Comparison of ENCODE assay signal across 8 mouse cellular contexts in the genomic region with DNA sequence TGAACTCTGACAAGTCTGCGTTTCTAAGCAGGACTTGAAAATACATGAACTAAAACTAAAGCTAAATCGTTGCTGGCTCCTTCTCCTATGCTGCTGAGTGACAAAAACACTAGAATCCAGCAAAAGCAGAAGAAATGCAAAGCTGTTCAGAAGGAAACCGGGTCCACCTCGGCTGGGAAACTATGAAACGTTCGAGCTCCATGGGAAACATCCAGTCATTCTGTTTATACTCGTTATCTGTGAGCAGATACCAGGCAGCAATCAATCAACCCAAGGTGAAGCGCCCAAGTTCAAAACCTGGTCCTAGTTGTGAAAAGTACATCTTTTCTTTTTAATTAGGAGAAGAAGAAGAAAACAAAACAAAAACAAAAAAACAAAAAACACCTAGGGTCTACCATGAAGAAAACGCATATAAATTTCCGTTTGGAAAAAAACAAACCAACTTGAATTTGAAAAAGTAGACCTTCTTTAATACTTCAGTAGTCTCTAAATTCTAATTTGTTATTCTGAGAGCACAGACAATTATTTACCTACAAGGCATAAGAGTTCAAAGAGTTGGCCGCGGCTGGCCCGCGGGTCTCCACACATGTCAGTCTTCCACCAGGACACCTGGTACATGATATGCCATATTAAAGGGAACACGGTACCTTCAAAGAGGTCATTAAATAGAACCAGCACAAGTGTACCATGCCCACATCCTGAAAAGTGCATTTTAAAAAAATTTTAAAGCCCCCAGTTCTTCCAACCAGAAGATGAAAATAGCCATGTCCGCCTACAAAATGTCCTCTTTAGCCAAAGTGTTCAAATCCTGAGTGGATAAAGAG. TPM values are rescaled to one million over a fixed set of nuclear protein-coding genes. Genes with fewer than 3 reads are reported as not detected.
DNase-seq lines count a peak whose midpoint lies in the region; ATAC-seq and TF ChIP-seq lines count a peak whose summit lies in the region.

No protein-coding gene starts in this region.

- H3K27ac ChIP-seq in forebrain, embryonic 12.5 days = no peak overlapping the region
- H3K27ac ChIP-seq in liver, embryonic 13.5 days = peak overlapping the region; percentile 94

- DNase-seq in embryo, embryonic 10 days (ENCODE audit: low spot score) = peak; percentile 13
- no peak for DNase-seq in embryo, embryonic 10.5 days (ENCODE audit: low spot score)
- no peak for DNase-seq in liver, embryonic 13.5 days
- DNase-seq in cerebellum, adult 8-10 months = no peak
- DNase-seq in layer of hippocampus, adult 18-20 months (ENCODE audit: low spot score in 2 of 2) = no peak
- DNase-seq in cerebellum, adult 11 months = no peak

- no peaks in the 10 kb centered on the region for H3K36me3 ChIP-seq in C2C12 (ENCODE audit: control insufficient read depth, insufficient read depth)
- no peaks in the 10 kb centered on the region for H3K36me3 ChIP-seq in forebrain, embryonic 12.5 days (replicated peaks)
- no peaks in the 10 kb centered on the region for H3K36me3 ChIP-seq in liver, embryonic 13.5 days

- H3ac ChIP-seq in C2C12 (ENCODE audit: control insufficient read depth, insufficient read length, low read depth) = peak overlapping the region; percentile 5

- H3K4me2 ChIP-seq in forebrain, embryonic 12.5 days = peak overlapping the region; percentile 89
- H3K4me2 ChIP-seq in liver, embryonic 13.5 days = peak overlapping the region; percentile 86

- peak overlapping the region; percentile 68 for H3K4me3 ChIP-seq in C2C12 (ENCODE audit: insufficient read depth, poor library complexity, severe bottlenecking)
- H3K4me3 ChIP-seq in forebrain, embryonic 12.5 days (replicated peaks) = peak overlapping the region; percentile 96
- H3K4me3 ChIP-seq in liver, embryonic 13.5 days (replicated peaks) = peak overlapping the region; percentile 90

- peak overlapping the region; percentile 29; the same call in 1 of the 2 replicates for H3K9ac ChIP-seq in forebrain, embryonic 12.5 days
- peak overlapping the region; percentile 93 for H3K9ac ChIP-seq in liver, embryonic 13.5 days

- H3K4me1 ChIP-seq in forebrain, embryonic 12.5 days = peaks cover 13% of the 10 kb centered on the region
- H3K4me1 ChIP-seq in liver, embryonic 13.5 days (replicated peaks) = peaks cover 67% of the 10 kb centered on the region

- H3K79me2 ChIP-seq in C2C12 (ENCODE audit: control insufficient read depth, insufficient read depth) = peaks cover 61% of the 10 kb centered on the region

- 56% methylated on average over 16 of the region's 16 CpGs for WGBS in forebrain, embryonic 12.5 days
- 15% methylated on average over 16 of the region's 16 CpGs for WGBS in liver, embryonic 13.5 days (ENCODE audit: insufficient replicate concordance)

- no peak for TF ChIP-seq CTCF in C2C12 (IDR thresholded peaks at IDR 0.05; ENCODE audit: control insufficient read depth, insufficient read depth, insufficient read length)

- H3K9me3 ChIP-seq in forebrain, embryonic 12.5 days = no peaks in the 10 kb centered on the region
- H3K9me3 ChIP-seq in liver, embryonic 13.5 days (replicated peaks) = no peaks in the 10 kb centered on the region

- peaks cover 48% of the 10 kb centered on the region for H3K79me3 ChIP-seq in C2C12 (ENCODE audit: low read depth)

- no peak for ATAC-seq in forebrain, embryonic 12.5 days (ENCODE audit: low FRiP score)
- ATAC-seq in liver, embryonic 13.5 days (ENCODE audit: low read depth) = no peak

- no peaks in the 10 kb centered on the region for H3K27me3 ChIP-seq in C2C12 (ENCODE audit: control insufficient read depth, insufficient read depth, insufficient read length)
- H3K27me3 ChIP-seq in forebrain, embryonic 12.5 days = no peaks in the 10 kb centered on the region
- H3K27me3 ChIP-seq in liver, embryonic 13.5 days = no peaks in the 10 kb centered on the region

TF ChIP-seq in C2C12, 6 proteins besides CTCF, POLR2A, EP300 and RAD21:
- TF ChIP-seq USF1 (IDR thresholded peaks at IDR 0.05; ENCODE audit: low read depth) (no peak), CEBPB (IDR thresholded peaks at IDR 0.05; ENCODE audit: low read depth) (no peak), MYOD1 (IDR thresholded peaks at IDR 0.05; ENCODE audit: control insufficient read depth, insufficient read length, low read depth) (no peak), FOSL1 (IDR thresholded peaks at IDR 0.05; ENCODE audit: insufficient read depth, low read length, poor library complexity, severe bottlenecking) (no peak), MYOG (IDR thresholded peaks at IDR 0.05; ENCODE audit: control insufficient read depth, extremely low read depth, insufficient read length) (no peak), MAX (IDR thresholded peaks at IDR 0.05) (no peak)

RNA-seq across cellular contexts. Expression of a gene that starts 1.4 kb away (rescaled TPM):
- 6.0 TPM for polyA plus RNA-seq in C2C12 (2012; fragmentation: generic; extraction: Trizol)
- polyA plus RNA-seq in forebrain, embryonic 12.5 days (2016; fragmentation: Nextera tagmentation; extraction: Ambion mirVana) = 6.6 and 8.6 TPM in 2 replicates
- 3.9 and 4.4 TPM in 2 replicates for polyA plus RNA-seq in liver, embryonic 13.5 days (2015; fragmentation: Nextera tagmentation; extraction: Ambion mirVana)
- total RNA-seq in layer of hippocampus, adult 18-20 months (2021) = 1 to 10 TPM; 10.0 TPM
